Mouse (Mus musculus): ENCODE measurements around the gene Madcam1. TPM values are rescaled to one million over a fixed set of nuclear protein-coding genes. Genes with fewer than 3 reads are reported as not detected.

The Madcam1 gene
- polyA plus RNA-seq, 1 experiment: not detected

GRCm38 (mm10) chr10:79670071-79670888, 5.9 kb downstream of the Madcam1 start:
- H3K36me3 ChIP-seq (ENCODE audit: control insufficient read depth, insufficient read depth): no peaks in the 10 kb centered on the region
- peak overlapping the region; percentile 92 for H3K4me2 ChIP-seq (ENCODE audit: low read depth)
- peak overlapping the region; percentile 30 for H3ac ChIP-seq (ENCODE audit: control insufficient read depth, insufficient read length)
- TF ChIP-seq MAX (IDR thresholded peaks at IDR 0.05; ENCODE audit: low read depth): no peak
- TF ChIP-seq REST (IDR thresholded peaks at IDR 0.05; ENCODE audit: insufficient read depth, insufficient read length): no peak
- no peak for TF ChIP-seq TCF3 (IDR thresholded peaks at IDR 0.05; ENCODE audit: insufficient read length, low read depth)
- TF ChIP-seq MYOD1 (IDR thresholded peaks at IDR 0.05; ENCODE audit: control insufficient read depth in 1 of 3, insufficient read length in 2 of 3, low read depth in 2 of 3): no peak
- TF ChIP-seq MYOG (IDR thresholded peaks at IDR 0.05; ENCODE audit: control insufficient read depth in 1 of 3, insufficient read depth in 1 of 3, insufficient read length in 2 of 3, low read depth in 2 of 3): no peak
- no peak for TF ChIP-seq TCF12 (IDR thresholded peaks at IDR 0.05; ENCODE audit: insufficient read depth, poor library complexity, severe bottlenecking)
- TF ChIP-seq POLR2AphosphoS2 (IDR thresholded peaks at IDR 0.05; ENCODE audit: insufficient read length, low read depth): no peak
- TF ChIP-seq USF1 (IDR thresholded peaks at IDR 0.05; ENCODE audit: low read depth): no peak
- no peak for TF ChIP-seq POLR2A (IDR thresholded peaks at IDR 0.05; ENCODE audit: insufficient read length, low read depth)
- no peak for TF ChIP-seq SRF (IDR thresholded peaks at IDR 0.05; ENCODE audit: control insufficient read depth, insufficient read length, low read depth)
- no peak for TF ChIP-seq CEBPB (IDR thresholded peaks at IDR 0.05; ENCODE audit: insufficient read depth, poor library complexity, severe bottlenecking)
- no peak for TF ChIP-seq E2F4 (IDR thresholded peaks at IDR 0.05; ENCODE audit: insufficient read depth)
- peak overlapping the region; percentile 74 for H3K4me3 ChIP-seq
- H3K27me3 ChIP-seq (ENCODE audit: control insufficient read depth, insufficient read depth, insufficient read length): peaks cover 6% of the 10 kb centered on the region
- peaks cover 14% of the 10 kb centered on the region for H3K79me2 ChIP-seq (ENCODE audit: control insufficient read depth, insufficient read depth)

GRCm38 (mm10) chr10:79671396-79672087, 7.2 kb downstream of the Madcam1 start:
- H3ac ChIP-seq (ENCODE audit: control insufficient read depth, insufficient read length): no peak overlapping the region
- no peaks in the 10 kb centered on the region for H3K36me3 ChIP-seq (ENCODE audit: control insufficient read depth, insufficient read depth)
- H3K4me3 ChIP-seq: no peak overlapping the region
- H3K27me3 ChIP-seq (ENCODE audit: control insufficient read depth, insufficient read depth, insufficient read length): peaks cover 1% of the 10 kb centered on the region
- TF ChIP-seq TCF3 (IDR thresholded peaks at IDR 0.05; ENCODE audit: insufficient read length, low read depth) (no peak), POLR2AphosphoS2 (IDR thresholded peaks at IDR 0.05; ENCODE audit: insufficient read length, low read depth) (no peak), POLR2A (IDR thresholded peaks at IDR 0.05; ENCODE audit: insufficient read length, low read depth) (no peak), USF1 (IDR thresholded peaks at IDR 0.05; ENCODE audit: low read depth) (no peak), E2F4 (IDR thresholded peaks at IDR 0.05; ENCODE audit: insufficient read depth) (no peak), MAX (IDR thresholded peaks at IDR 0.05; ENCODE audit: low read depth) (no peak), SRF (IDR thresholded peaks at IDR 0.05; ENCODE audit: control insufficient read depth, insufficient read length, low read depth) (no peak), CEBPB (IDR thresholded peaks at IDR 0.05; ENCODE audit: insufficient read depth, poor library complexity, severe bottlenecking) (no peak), REST (IDR thresholded peaks at IDR 0.05; ENCODE audit: insufficient read depth, insufficient read length) (no peak), TCF12 (IDR thresholded peaks at IDR 0.05; ENCODE audit: insufficient read depth, poor library complexity, severe bottlenecking) (no peak), MYOD1 (IDR thresholded peaks at IDR 0.05; ENCODE audit: control insufficient read depth in 1 of 3, insufficient read length in 2 of 3, low read depth in 2 of 3) (no peak), MYOG (IDR thresholded peaks at IDR 0.05; ENCODE audit: control insufficient read depth in 1 of 3, insufficient read depth in 1 of 3, insufficient read length in 2 of 3, low read depth in 2 of 3) (no peak)
- H3K4me2 ChIP-seq (ENCODE audit: low read depth): no peak overlapping the region
- H3K79me2 ChIP-seq (ENCODE audit: control insufficient read depth, insufficient read depth): peaks cover 14% of the 10 kb centered on the region

- Histone ChIP-seq H3K79me2 (ENCODE audit: control insufficient read depth, insufficient read depth) (peaks cover 14% of the 10 kb centered on the region), H3K27me3 (ENCODE audit: control insufficient read depth, insufficient read depth, insufficient read length) (no peaks in the 10 kb centered on the region), H3K4me3 (no peak overlapping the region), H3ac (ENCODE audit: control insufficient read depth, insufficient read length) (no peak overlapping the region), H3K36me3 (ENCODE audit: control insufficient read depth, insufficient read depth) (no peaks in the 10 kb centered on the region), H3K4me2 (ENCODE audit: low read depth) (no peak overlapping the region)
- TF ChIP-seq MYOD1 (IDR thresholded peaks at IDR 0.05; ENCODE audit: control insufficient read depth in 1 of 3, insufficient read length in 2 of 3, low read depth in 2 of 3) (no peak), POLR2A (IDR thresholded peaks at IDR 0.05; ENCODE audit: insufficient read length, low read depth) (no peak)
Measured at GRCm38 (mm10) chr10:79672088-79672455, 7.7 kb downstream of the Madcam1 start.

GRCm38 (mm10) chr10:79673054-79673453, 8.7 kb downstream of the Madcam1 start:
- no peak overlapping the region for H3K4me3 ChIP-seq
- TF ChIP-seq POLR2A (IDR thresholded peaks at IDR 0.05; ENCODE audit: insufficient read length, low read depth) (no peak), TCF3 (IDR thresholded peaks at IDR 0.05; ENCODE audit: insufficient read length, low read depth) (no peak), CEBPB (IDR thresholded peaks at IDR 0.05; ENCODE audit: insufficient read depth, poor library complexity, severe bottlenecking) (no peak), POLR2AphosphoS2 (IDR thresholded peaks at IDR 0.05; ENCODE audit: insufficient read length, low read depth) (no peak), MYOG (IDR thresholded peaks at IDR 0.05; ENCODE audit: control insufficient read depth in 1 of 3, insufficient read depth in 1 of 3, insufficient read length in 2 of 3, low read depth in 2 of 3) (no peak), USF1 (IDR thresholded peaks at IDR 0.05; ENCODE audit: low read depth) (no peak), TCF12 (IDR thresholded peaks at IDR 0.05; ENCODE audit: insufficient read depth, poor library complexity, severe bottlenecking) (no peak), E2F4 (IDR thresholded peaks at IDR 0.05; ENCODE audit: insufficient read depth) (no peak), MAX (IDR thresholded peaks at IDR 0.05; ENCODE audit: low read depth) (no peak), REST (IDR thresholded peaks at IDR 0.05; ENCODE audit: insufficient read depth, insufficient read length) (no peak), SRF (IDR thresholded peaks at IDR 0.05; ENCODE audit: control insufficient read depth, insufficient read length, low read depth) (no peak), MYOD1 (IDR thresholded peaks at IDR 0.05; ENCODE audit: control insufficient read depth in 1 of 3, insufficient read length in 2 of 3, low read depth in 2 of 3) (no peak)
- H3K79me2 ChIP-seq (ENCODE audit: control insufficient read depth, insufficient read depth): peaks cover 14% of the 10 kb centered on the region
- H3K36me3 ChIP-seq (ENCODE audit: control insufficient read depth, insufficient read depth): no peaks in the 10 kb centered on the region
- H3K4me2 ChIP-seq (ENCODE audit: low read depth): no peak overlapping the region
- H3ac ChIP-seq (ENCODE audit: control insufficient read depth, insufficient read length): no peak overlapping the region
- no peaks in the 10 kb centered on the region for H3K27me3 ChIP-seq (ENCODE audit: control insufficient read depth, insufficient read depth, insufficient read length)

All from myocyte (in vitro differentiated cells).